Mouse (Mus musculus): ENCODE results near the gene Hpd.

The Hpd gene

DNA sequence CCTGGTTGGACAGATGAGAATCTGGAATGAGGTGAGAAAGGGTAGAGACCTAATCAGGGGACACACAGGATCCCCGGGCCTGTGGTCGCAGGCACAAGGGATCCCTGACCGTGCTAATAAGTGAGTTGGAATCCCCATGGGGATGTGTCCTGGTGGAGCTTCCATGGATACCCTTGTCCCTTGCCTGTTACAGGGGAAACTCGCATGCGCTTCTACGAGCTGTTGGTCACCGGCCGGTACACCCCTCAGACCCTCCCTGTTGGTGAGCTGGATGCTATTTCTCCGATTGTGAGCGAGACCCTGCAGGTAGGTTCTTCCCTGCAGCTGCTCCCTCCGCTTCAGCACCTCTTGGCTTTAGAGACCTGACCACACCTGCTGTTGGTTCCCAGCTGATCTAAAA is 36.2 kb downstream of the Hpd start:
- DNase-seq: no peak

DNA sequence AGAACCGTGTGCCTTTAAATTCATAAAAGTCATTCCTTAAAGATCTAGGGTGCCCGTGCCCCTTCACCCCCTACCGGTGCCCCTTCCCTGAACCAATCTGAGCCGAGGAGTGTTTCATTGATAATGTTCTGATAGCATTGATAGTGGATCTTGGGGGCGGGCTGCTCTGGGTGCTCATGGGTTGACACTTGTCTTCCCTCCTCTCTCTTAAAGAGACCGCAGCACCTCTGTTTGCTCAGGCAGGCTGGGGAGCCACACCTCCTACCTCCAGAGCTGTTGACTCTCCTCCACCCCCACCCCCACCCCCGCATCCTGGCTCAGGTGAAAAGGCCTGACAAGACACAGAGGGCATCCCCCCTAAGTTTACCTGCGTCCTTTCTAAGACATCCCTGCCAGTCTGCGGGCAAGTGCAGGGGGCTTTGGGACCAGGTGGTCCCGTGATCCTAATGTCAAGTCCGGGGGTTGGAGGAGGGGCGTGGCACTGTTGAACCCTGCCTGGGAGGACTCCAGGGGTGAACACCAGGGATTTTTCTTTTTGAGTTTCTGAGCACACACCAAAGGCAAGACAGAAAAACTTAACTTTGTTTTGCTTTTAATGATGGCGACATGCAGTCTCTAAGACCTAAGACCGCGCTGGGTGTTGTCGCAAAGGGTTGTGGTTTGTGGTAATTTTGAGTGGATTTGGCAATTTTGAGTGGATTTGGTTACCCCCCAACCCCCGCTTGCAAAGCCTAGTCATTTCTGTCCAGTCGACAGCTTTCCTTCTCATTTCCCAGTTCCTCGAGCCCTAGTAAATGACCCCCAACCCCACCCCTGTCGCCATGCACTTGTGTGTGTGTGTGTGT is 37.6 kb downstream of the Hpd start:
- DNase-seq: peak; percentile 64

DNA sequence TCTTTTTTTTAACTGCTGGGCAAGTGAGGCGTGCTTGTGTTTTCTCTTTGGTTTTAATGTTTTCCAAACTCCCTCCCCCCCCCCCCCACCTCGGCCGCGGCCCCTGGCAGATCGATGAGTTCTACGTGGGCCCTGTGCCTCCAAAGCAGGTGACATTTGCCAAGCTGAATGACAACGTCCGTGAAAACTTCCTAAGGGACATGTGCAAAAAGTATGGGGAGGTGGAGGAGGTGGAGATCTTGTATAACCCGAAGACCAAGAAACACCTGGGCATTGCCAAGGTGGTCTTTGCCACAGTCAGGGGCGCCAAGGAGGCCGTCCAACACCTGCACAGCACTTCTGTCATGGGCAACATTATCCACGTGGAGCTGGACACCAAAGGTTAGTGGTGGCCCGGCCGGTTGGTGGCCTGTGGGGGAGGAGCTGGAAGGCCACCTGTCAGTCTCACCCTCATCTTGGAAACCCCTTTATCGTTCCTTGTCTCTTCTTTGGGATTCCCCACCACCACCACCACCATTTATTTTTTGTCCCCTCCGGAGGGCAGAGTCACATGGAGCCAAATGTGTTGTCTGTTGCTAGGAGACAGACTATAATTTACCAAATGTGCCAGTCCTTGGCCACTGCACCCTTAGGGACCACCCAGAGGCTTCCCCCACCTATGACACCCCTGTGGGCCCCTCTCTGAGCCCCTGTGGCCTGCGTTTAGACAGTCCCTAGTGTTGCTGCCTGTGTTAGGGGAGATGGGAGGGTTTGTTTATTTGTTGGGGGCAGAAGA is 38.4 kb downstream of the Hpd start:
- DNase-seq: peak; percentile 76

DNA sequence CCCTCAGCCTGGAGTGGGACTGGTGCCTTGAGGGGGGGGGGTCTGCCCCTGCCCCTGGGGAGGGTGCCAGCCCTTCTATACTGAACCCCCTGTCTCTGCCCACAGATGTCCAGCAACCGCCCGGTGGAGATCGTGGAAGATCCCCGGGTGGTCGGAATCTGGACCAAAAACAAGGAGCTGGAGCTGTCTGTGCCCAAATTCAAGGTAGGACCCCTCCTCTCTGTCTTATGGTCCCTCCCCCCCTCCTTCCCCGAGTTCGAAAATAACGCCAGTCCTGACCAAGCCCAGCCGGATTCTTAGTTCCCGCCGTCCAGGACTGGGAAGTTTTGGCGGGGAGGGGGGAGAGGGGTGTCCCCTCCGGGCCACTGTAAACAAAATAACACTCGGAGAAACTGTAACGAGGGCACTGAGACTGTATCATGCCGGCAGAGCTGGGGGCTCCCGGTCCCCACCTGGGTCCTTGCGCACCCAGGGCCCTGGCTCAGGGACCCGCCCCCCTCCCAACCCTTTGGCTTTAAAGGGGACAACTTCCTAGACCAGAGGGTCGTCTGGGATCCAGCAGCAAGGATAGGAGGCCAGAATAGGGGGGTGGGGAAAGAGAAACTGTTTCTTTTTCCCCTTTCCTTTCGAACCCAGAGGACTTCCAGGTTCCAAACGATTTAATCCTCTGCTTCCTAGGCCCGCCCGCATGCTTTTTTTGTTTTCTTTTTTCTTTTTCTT is 39.1 kb downstream of the Hpd start:
- peak; percentile 78 for DNase-seq

DNA sequence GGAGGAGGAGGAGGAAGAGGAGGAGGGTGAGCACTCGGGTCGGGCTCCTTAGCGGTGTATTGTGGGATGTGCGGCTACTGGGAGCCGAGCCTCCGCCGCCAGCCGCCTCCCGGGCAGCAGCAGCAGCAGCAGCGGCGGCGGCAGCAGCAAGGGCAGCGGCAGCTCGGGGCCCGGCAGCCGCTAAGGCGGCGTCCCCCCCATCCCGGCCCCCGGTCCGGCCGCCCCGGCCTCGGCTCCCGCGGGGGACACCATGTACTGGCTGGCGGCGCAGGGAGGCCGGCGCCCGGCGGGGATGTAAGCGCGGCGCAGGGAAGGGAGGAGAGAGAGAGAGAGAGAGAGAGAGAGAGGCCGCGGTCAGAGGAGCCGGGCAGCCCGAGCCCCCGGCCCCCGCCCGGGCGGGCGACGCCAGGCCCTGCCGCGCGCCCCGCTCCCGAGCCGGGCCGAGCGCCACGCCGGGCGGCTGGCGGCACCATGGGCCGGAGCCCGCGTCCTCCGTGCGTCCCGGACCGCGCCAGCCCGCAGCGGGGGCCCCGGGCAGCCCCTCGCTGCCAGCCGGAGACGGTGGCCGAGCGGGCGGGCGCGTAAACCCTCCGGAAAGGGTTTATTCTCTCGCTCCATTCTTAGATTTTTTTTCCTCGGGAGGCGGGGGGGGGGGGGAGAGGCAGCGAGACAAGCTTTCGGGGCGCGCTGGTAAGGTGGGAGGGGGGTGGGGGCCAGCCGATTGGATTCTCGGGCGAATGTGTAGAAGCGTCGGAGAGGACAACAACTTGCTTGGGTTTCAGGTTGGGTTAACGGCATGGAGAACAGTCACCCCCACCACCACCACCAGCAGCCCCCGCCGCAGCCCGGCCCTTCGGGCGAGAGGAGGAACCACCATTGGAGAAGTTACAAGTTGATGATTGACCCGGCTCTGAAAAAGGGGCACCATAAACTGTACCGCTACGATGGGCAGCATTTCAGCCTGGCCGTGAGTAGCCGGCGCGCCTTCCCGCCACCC is 40.1 kb downstream of the Hpd start, which contains the start of gene Setd1b:
Setd1b (plus strand) TSS at position 33 of the 997 bp plus-strand sequence.
- peak; percentile 75 for DNase-seq

DNA sequence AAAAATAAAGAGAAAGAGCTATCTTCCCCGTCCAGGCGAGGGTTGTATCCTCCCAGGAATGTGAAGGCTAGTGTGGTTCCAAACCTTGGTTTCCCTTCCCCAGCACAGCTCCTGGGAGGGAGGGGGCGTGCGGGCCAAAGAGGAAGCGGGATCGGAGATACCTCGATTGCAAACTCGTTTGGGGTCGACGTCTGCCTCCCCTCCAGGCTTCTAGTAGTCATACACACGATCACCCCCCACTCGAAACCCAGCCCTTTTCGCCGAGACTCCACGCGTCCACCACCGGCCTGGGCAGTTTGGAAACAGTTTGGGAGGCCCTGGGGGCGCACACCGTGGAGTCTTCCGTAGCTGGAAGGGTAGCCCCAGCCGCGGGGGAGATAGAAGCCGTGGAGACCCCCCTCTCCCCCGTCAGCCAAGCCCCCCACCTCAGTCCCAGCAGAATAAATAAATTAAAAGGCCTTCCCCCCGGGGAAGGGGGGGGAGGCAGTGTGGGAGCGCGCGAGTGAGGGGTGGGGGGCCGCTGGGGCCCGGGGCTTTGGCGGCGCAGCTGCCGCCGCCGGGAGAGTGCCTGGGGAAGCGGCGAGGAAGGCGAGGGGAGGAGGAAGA is 40.9 kb downstream of the Hpd start:
- DNase-seq: peak; percentile 80

DNA sequence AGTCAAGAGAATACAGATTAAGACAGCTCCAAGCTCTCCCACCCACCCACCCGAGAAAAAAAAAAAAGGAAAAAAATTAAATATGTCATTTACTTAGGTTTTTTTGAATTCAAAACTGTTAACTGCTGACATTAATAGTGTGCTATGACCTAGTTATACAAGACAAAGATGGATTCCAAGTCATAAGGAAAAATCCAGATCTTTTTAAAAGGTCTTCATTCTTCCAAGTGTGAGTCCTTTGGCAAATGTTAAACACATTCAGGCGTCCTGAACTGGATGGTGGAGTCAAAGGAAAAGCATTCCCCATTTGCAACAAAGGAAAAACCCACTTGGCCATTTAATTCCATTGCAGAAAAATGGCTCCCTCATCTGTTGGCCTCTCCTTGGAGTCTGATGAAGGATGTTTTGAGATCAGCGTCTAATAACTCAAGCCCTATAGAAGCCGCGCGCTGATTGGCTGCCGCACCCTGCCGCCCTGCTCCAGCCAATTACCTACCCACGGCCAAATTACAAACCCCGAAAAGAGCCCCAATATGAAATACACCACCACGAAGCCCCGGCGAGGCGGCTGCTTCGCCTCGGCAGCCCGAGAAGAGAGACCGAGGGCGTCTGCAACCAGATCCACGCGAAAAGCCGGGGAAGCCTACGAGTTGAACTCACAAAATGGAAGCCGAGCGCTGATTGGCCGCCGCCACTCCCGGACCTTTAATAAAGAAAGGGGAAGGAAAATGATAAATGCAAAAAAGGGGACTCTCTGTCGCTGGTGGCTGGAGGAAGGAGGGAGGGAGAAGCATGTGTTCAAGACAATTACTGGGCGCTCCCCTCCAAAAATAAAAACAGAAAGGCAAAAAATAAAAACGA is 41.6 kb downstream of the Hpd start:
- DNase-seq: peak; percentile 96

DNA sequence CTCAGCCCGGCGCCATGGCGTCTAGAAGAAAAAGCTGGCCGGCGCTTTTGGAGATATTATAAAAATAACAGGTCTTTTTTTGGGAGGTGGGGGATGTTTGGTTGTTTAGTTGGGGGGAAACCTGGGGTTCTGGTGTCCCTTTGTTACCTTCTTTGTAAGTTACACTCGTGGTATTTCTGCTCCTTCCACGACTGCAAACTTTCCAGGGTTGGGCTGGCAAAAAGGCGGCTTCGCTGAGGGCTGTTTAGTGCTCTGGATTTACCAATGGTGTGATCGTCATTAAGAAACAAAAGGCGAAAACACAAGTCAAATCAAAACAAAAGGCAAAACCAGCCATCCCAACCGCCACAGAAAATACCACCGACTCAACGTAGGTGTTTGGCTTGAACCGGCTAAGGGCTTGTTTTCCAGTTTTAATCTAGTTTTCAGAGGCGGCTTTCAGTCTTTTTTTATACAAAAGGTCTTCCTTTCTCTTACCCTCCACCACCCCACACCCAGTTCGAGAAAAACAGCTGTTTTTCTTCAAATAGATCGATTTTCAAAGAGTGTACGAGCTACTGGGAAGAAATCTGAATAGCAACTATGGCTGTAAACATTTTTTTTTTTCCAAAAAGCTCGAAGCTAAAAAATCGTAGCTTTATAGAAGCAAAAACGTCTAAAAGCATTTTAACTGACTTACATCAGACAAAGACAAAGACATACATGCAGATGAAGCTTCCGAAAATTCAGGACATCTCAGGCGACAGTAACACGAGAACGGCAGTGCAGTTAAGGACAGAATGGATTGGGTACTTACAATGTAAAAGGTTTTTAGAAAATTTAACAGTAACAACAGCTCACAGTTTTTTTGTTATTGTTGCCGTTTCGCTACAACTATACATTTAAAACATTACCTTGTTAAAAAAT is 42.6 kb downstream of the Hpd start:
- DNase-seq: no peak

DNA sequence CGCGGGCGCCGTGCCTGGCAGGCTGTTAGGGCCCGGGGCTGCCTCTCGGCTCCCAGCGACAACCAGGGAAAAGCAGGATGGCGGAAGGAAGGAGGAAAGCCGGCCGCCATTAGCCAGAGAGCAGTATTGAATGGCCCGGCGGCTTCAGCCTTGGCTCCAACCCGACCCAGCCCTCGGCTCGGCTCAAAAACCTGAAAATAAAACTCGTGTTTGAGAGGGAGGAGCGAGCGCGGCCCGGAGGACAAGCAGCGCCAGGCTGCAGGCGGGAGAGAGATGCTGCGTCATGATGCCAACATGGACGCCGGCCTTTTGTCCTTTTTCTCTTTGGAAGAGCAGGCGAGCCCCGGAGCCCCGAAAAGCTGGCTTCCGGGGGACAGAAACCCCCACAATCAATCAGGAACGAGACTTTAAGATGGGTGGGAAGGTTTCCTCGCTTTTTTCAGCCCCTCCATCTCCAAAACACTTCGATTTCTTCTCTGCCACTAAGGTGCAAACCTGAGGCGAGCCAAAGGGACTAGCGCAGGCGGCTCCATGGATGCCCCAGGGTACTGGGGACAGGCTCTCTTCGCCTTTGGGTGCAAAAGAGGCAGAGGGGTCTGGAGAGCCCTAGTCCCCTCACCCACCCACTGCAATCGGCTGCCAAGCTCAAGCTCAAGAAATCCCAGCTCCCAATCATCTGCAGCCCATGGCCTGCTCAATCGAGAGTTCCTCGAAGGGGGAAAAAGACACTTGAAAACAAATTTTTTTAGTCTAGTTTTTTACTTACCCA is 43.4 kb downstream of the Hpd start:
- DNase-seq: peak; percentile 95

DNA sequence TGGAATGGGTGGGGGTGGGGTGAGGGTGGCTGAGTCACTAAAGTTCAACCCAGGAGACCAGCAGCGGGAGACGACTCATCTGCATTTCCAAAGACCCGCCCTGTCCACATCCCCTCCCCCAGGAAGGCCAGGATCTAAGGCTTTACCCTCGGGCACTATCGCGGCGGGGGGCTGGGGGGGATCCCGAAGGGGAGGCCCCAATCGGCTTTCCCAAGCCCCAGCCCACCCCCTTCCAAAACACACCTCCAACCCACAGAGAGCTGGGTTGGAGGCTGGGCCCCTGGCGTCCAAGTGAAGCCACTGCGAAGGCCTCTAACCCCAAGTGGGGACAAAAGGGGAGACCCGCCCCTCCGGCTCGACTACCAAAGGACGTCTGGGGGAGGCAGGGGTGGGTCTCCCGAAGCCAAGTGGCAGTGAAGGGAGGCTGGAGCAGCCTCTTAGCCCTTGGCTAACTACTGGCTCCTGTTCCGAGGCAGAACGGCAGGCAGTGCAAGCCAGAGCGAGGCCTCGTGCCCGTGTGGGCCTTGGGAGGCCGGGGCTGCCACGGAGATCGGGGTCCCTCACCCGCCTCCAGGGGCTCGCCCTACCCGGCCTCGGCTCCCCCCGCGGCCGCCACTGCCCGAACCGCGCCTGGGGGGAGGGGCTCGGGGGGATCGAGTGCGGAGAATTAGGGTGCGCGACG is 44.2 kb downstream of the Hpd start:
- peak; percentile 82 for DNase-seq

DNA sequence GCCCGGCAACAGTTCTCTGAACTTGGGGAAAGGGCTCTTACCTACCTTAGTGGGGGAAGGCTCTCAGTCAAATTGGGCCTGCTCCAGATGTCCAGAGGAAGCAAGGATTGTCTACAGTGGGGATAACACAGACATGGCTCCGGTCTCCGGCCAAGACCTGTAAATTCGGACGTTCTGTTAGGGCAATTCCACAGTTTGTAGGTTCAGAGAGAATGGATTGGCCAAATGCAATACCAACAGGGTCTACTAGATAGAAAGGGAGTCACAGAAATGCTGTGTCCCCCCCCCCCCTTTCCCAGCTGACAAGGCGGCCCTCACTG is 44.7 kb downstream of the Hpd start:
- DNase-seq: no peak

DNA sequence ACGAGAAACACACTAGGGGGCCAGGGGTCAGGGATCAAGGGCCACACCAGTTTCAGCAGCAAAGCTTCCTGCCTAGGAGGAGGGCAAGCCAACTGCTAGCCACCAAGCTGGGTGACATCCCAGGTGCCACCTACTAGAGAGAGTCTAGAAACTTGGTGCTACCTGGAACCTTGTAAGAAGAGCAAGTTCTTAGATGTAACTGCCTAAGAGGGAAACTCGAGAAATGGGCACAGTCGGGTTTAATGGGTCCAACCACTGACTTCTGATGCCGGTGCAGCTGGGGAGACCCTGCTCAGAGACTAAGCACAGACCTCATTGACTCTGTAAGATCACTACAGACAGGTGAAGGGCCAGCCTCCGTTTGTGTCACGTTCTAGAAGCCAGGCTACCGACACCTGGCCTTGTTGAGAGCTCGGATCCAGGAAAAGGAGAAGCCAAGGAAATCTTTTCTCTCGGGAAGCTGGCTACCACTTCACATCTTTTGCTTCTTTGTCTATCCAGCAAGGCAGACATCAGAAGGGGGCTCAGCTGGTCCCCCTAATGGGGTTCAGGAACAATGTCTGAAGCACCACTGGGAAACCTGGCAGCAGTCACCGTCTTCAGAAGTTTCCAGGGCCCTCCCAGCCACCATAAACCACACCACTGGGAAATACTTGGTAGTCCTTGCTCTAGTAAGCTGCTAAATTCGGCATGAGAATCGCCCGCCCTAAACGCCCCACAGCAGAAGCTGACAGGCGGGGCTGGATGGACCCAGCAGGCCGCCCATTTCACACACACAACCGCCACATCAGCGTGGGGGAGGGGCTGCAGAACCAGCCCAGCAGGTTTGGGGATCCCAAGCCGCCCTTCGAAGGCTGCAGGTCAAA is 45.2 kb downstream of the Hpd start:
- DNase-seq: peak; percentile 82

DNA sequence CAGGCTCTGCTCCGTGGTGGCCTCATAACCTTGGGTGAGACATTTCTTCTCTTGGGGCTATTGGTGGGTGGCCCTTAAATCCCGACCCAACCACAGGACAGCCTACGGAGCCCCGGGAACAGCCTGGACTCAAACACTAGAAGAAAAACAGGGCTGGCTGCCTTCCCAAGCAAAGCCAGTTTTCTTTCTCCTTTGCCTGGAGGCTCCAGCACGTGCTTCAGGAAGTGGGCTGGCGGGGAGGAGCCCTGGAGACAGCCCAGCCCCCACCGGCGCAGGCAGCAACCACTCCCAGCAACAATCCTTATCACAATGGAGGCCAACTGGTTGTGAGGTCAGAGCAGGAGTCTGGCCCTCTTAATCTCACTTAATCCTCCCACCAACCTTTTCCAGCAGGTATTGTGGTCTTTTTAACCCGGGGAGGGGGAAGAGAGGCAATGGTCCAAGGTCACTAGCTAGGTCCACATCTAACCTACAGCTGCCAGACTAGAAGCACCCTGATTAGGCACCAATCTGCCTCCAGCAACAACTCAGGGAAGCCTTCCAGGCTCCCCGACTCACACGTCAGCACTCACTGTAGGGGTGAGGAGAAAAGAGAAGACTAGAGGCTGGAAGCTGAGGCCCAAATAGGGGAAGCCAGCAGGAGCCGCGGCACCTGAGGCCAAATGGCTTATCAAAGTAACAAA is 46.0 kb downstream of the Hpd start:
- DNase-seq: peak; percentile 84

DNA sequence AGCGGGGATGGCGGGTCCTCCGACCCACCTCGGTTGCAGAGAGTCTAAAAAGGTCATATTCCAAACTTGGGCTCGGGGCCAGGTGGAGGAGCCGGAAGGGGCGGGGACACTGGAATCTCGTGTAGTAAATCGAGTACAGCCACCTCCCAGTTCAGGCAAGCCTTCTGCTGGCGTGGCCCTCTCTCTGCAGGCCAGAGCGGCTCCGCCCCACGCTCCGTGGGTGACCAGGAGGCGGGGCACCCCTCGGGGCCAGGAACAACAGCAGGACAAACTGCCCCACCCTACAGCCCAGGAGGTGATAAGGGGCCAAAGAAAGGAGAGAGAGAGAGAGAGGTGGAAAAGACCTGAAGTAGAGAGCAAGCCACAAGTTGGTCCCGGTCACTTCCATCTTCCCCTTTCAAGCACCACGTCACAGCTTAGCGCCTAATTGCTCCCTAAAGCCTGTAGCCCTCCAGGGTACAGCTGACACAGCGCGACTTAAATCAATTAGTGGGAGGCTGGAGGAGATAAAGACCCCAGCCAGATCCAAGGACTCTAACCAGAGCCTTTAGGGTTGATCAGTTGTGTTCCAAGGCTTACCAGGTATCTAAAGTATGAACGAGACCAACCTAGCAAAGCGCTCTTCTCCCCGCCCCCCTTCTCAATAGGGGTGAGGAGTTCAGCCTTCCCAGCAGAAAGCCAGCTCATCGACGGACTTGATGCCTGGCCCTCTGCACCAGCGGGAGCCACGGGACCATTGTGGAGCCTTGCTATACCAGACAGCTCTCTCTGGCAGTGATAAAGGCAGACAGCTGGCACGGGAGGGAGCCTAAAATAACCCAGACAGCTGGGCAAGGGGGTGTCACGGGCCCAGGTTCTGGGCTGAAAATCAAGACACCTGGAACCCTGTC is 46.8 kb downstream of the Hpd start:
- peak; percentile 85 for DNase-seq

DNA sequence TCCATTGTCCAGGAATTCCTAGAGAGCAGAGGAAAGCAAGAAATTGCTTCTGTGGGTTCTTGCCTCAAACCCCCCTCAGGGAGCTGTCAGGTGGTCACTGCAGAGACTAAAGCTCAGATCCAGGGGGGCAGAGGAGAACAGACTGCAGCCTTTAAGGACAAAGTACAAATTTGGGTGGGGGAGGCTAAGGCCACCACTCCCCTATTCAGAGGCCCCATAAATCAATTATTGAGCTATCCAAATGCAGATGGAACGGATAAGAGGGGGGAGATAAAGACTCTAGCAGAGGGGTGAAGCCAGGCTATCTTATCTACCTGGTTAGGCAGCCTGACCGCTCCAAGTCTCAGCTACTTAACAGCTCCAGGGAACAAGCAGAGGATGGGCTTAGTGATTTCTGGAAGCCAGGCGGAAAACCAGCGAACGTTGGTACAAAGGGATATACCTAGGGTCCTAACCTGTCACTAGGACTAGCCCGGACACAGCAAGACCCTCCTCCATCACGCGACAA is 47.6 kb downstream of the Hpd start:
- no peak for DNase-seq
